ENCODE assay signal across 8 mouse cellular contexts in the genomic region with DNA sequence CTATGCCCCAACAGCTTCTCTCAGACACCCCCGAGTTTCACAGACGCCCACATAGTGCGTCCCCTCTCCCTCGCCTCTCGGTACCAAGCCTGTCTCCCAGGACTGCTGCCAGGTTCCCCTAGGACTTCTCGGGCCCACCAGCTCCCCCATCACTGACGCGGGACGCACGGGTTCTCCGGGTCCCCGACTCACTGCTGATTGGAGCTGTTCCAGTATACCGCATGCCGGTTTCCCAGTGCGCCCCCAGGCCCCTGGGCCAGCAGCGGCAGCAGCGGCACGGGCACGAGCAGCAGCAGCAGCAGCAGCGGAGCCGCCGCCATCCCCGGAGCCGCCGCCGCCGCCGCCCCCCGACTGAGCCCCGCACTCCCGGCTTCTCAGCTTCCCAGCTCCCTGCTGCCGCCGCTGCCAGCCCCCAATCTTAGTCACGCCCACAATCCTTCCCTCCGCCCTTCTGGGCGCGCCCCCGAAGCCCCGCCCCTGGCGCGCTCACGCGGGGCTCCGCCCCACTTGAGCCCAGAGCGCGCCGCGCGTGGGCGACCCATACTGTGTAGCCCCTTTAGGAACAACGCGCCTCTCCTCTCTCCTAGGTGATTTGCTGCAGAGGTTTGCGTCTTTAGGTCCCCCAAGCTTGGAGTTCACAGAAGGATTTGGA. TPM values are rescaled to one million over a fixed set of nuclear protein-coding genes. Genes with fewer than 3 reads are reported as not detected.
A peak's percentile ranks its signal among the peaks of the same experiment; 100 is the strongest.
DNase-seq lines count a peak whose midpoint lies in the region; ATAC-seq and TF ChIP-seq lines count a peak whose summit lies in the region.

A gene (minus strand): TSS at position 452 of the 652 bp plus-strand sequence.

- no peaks in the 10 kb centered on the region for H3K9me3 ChIP-seq in forebrain, embryonic 11.5 days (ENCODE audit: control insufficient read depth, low read length)
- H3K9me3 ChIP-seq in heart, embryonic 15.5 days (replicated peaks), result no peaks in the 10 kb centered on the region

- peak; percentile 76 for DNase-seq in urinary bladder, postnatal 14 days (ENCODE audit: low spot score)
- no peak for DNase-seq in urinary bladder, postnatal 10 days (ENCODE audit: low spot score)
- peak; percentile 86 for DNase-seq in forebrain, embryonic 11.5 days (ENCODE audit: low spot score)
- peak; percentile 86 for DNase-seq in kidney, postnatal 14 days
- DNase-seq in liver, adult 2 months (ENCODE audit: extremely low read depth, low read depth, low spot score), result no peak
- peak; percentile 83 for DNase-seq in neural tube, embryonic 10.5 days (ENCODE audit: extremely low spot score, low spot score)
- DNase-seq in thymus, adult 2 months, result peak; percentile 64

- TF ChIP-seq POLR2A in liver, adult 2 months (IDR thresholded peaks at IDR 0.05; ENCODE audit: extremely low read depth, insufficient read depth, low read length), result no peak
- no peak for TF ChIP-seq POLR2A in thymus, adult 2 months (IDR thresholded peaks at IDR 0.05; ENCODE audit: control insufficient read depth, extremely low read depth, insufficient read depth, low read length, poor library complexity)

- WGBS in forebrain, embryonic 11.5 days, result 0% methylated on average over 52 of the region's 53 CpGs
- under 1% methylated on average over 41 of the region's 53 CpGs for WGBS in heart, embryonic 15.5 days
- 3% methylated on average over 53 of the region's 53 CpGs for WGBS in liver, adult 2 months
- 2% methylated on average over 52 of the region's 53 CpGs for WGBS in thymus, adult 2 months

- peak within 1 kb of the TSS; percentile 88 for H3K4me2 ChIP-seq in forebrain, embryonic 11.5 days (ENCODE audit: low read depth, low read length, severe bottlenecking)
- peak within 1 kb of the TSS; percentile 98 for H3K4me2 ChIP-seq in heart, embryonic 15.5 days

- no peaks in the 10 kb centered on the region for H3K36me3 ChIP-seq in forebrain, embryonic 11.5 days (ENCODE audit: control insufficient read depth, insufficient read depth, low read length)
- H3K36me3 ChIP-seq in heart, embryonic 15.5 days, result no peaks in the 10 kb centered on the region
- H3K36me3 ChIP-seq in liver, adult 2 months (ENCODE audit: control insufficient read depth, insufficient read depth, low read length), result no peaks in the 10 kb centered on the region
- no peaks in the 10 kb centered on the region for H3K36me3 ChIP-seq in thymus, adult 2 months (ENCODE audit: control insufficient read depth, insufficient read depth, low read length)

- TF ChIP-seq CTCF in liver, adult 2 months (IDR thresholded peaks at IDR 0.05; ENCODE audit: low read depth, low read length), result no peak
- no peak for TF ChIP-seq CTCF in thymus, adult 2 months (IDR thresholded peaks at IDR 0.05; ENCODE audit: borderline replicate concordance, control insufficient read depth, extremely low read depth, insufficient read depth, low read length, poor library complexity)

- H3K9ac ChIP-seq in forebrain, embryonic 11.5 days (ENCODE audit: low read length), result peak within 1 kb of the TSS; percentile 59
- peak within 1 kb of the TSS; percentile 52 for H3K9ac ChIP-seq in heart, embryonic 15.5 days
- peak within 1 kb of the TSS; percentile 40 for H3K9ac ChIP-seq in liver, adult 2 months (ENCODE audit: low read depth, low read length)

- no peaks in the 10 kb centered on the region for H3K79me2 ChIP-seq in liver, adult 2 months (ENCODE audit: control insufficient read depth, insufficient read depth, low read length)

- peak; percentile 53 for ATAC-seq in forebrain, embryonic 11.5 days (replicated peaks; ENCODE audit: low FRiP score)
- ATAC-seq in heart, embryonic 15.5 days (replicated peaks; ENCODE audit: insufficient number of reproducible peaks, insufficient read depth, low FRiP score, low read depth), result peak; percentile 40; the same call in 1 of the 2 replicates

- H3K4me3 ChIP-seq in forebrain, embryonic 11.5 days (ENCODE audit: low read depth, low read length), result peak within 1 kb of the TSS; percentile 57
- H3K4me3 ChIP-seq in heart, embryonic 15.5 days, result peak within 1 kb of the TSS; percentile 62
- peak within 1 kb of the TSS; percentile 42; the same call in 1 of the 2 replicates for H3K4me3 ChIP-seq in liver, adult 2 months (ENCODE audit: insufficient read depth, low read depth, low read length)
- H3K4me3 ChIP-seq in thymus, adult 2 months (ENCODE audit: control insufficient read depth, insufficient read depth, low read length), result peak within 1 kb of the TSS; percentile 29

- no peak within 1 kb of the TSS for H3K27ac ChIP-seq in forebrain, embryonic 11.5 days (ENCODE audit: low read depth, low read length)
- no peak within 1 kb of the TSS for H3K27ac ChIP-seq in heart, embryonic 15.5 days
- no peak within 1 kb of the TSS for H3K27ac ChIP-seq in liver, adult 2 months (replicated peaks; ENCODE audit: insufficient read depth, low read depth, low read length)
- H3K27ac ChIP-seq in thymus, adult 2 months (ENCODE audit: control insufficient read depth, insufficient read depth, low read length), result no peak within 1 kb of the TSS

- H3K4me1 ChIP-seq in forebrain, embryonic 11.5 days (replicated peaks; ENCODE audit: control insufficient read depth, insufficient read depth, low read length), result peaks cover 27% of the 10 kb centered on the region
- peaks cover 44% of the 10 kb centered on the region for H3K4me1 ChIP-seq in heart, embryonic 15.5 days (replicated peaks)
- peaks cover 17% of the 10 kb centered on the region for H3K4me1 ChIP-seq in liver, adult 2 months (ENCODE audit: control insufficient read depth, insufficient read depth, low read length)
- H3K4me1 ChIP-seq in thymus, adult 2 months (replicated peaks; ENCODE audit: control insufficient read depth, insufficient read depth, low read length), result peaks cover 39% of the 10 kb centered on the region

- H3K27me3 ChIP-seq in forebrain, embryonic 11.5 days (ENCODE audit: control insufficient read depth, insufficient read depth, low read length), result peaks cover 51% of the 10 kb centered on the region
- peaks cover 72% of the 10 kb centered on the region for H3K27me3 ChIP-seq in heart, embryonic 15.5 days
- H3K27me3 ChIP-seq in liver, adult 2 months (ENCODE audit: control insufficient read depth, insufficient read depth, low read length), result peaks cover 46% of the 10 kb centered on the region
- H3K27me3 ChIP-seq in thymus, adult 2 months (ENCODE audit: control insufficient read depth, insufficient read depth, low read length), result peaks cover 48% of the 10 kb centered on the region

RNA-seq across cellular contexts. Expression of the gene that starts here (rescaled TPM):
- 6.6 and 7.7 TPM in 2 replicates for polyA plus RNA-seq in forebrain, embryonic 11.5 days (2014; fragmentation: Nextera tagmentation; extraction: Ambion mirVana)
- 0.73 and 2.7 TPM in 2 replicates for polyA plus RNA-seq in heart, embryonic 15.5 days (2015; fragmentation: Nextera tagmentation; extraction: Ambion mirVana)
- total RNA-seq in liver, adult 2 months (2014; rRNA removed), result not detected in 2 replicates
- not detected in 2 replicates for polyA plus RNA-seq in liver, adult 2 months (2012; rRNA removed)
- 3.7 and 4.2 TPM in 2 replicates for polyA plus RNA-seq in thymus, adult 2 months (2012; rRNA removed)

Comparison
In these comparisons a context has a peak if more than half of its experiments do, and no peak if none do; other contexts are left out.
1. DNase-seq: peak in urinary bladder, postnatal 14 days (single experiment), forebrain, embryonic 11.5 days (single experiment), kidney, postnatal 14 days (single experiment), neural tube, embryonic 10.5 days (single experiment) and thymus, adult 2 months (single experiment); none in urinary bladder, postnatal 10 days (single experiment) and liver, adult 2 months (single experiment).
2. Peak in every context shown above with its lines, with median percentiles within 50 percentile points of each other: H3K4me3 ChIP-seq and H3K9ac ChIP-seq.